Mouse (Mus musculus) embryonic facial prominence, embryonic 13.5 days (tissue): Measurements from ENCODE around the gene Rtn4rl2. TPM values are rescaled to one million over a fixed set of nuclear protein-coding genes. Genes with fewer than 3 reads are reported as not detected.
A peak's percentile ranks its signal among the peaks of the same experiment; 100 is the strongest.

Source experiments
- ATAC-seq: fragments of 200-750 bp; cut with Nextera tagmentation; 2 replicates; pipeline ENCODE4 v1.8.0; 2017; ENCODE audit warnings: low read depth; ENCODE audit not compliant: insufficient number of reproducible peaks, insufficient read depth, low FRiP score, low TSS enrichment
- H3K27ac ChIP-seq: fragments of 300-500 bp; sonication (generic); 2 replicates; pipeline ENCODE4 v1.5.1; 2015; ENCODE audit warnings: moderate library complexity, mild to moderate bottlenecking, inconsistent platforms
- H3K27me3 ChIP-seq: fragments of 300-500 bp; sonication (generic); 2 replicates; pipeline ENCODE4 v1.6.1; 2015; ENCODE audit warnings: mild to moderate bottlenecking, inconsistent platforms
- H3K36me3 ChIP-seq: fragments of 300-500 bp; sonication (generic); 2 replicates; pipeline ENCODE4 v1.6.1; 2015; ENCODE audit warnings: mild to moderate bottlenecking, inconsistent platforms
- H3K4me1 ChIP-seq: fragments of 300-500 bp; sonication (generic); 2 replicates; pipeline ENCODE4 v1.6.1; 2015; ENCODE audit warnings: inconsistent platforms
- H3K4me2 ChIP-seq: fragments of 300-500 bp; sonication (generic); 2 replicates; pipeline ENCODE4 v1.6.1; 2015; ENCODE audit warnings: moderate library complexity, mild to moderate bottlenecking, inconsistent platforms
- H3K4me3 ChIP-seq: fragments of 300-500 bp; sonication (generic); 2 replicates; pipeline ENCODE4 v1.5.1; 2015; ENCODE audit warnings: mild to moderate bottlenecking, inconsistent platforms
- H3K9ac ChIP-seq: fragments of 300-500 bp; sonication (generic); 2 replicates; pipeline ENCODE4 v1.6.1; 2015; ENCODE audit warnings: mild to moderate bottlenecking, inconsistent platforms
- H3K9me3 ChIP-seq: fragments of 300-500 bp; sonication (generic); 2 replicates; pipeline ENCODE4 v1.6.1; 2016; ENCODE audit warnings: inconsistent platforms
- WGBS: fragments of 180-500 bp; shearing (Covaris S2); methylation state at CpG from one replicate; pipeline ENCODE4 v1.1.7; 2015; ENCODE audit warnings: mixed read lengths; 5-methylcytosine and 5-hydroxymethylcytosine counted together
- polyA plus RNA-seq: library from polyadenylated mRNA; unstranded; fragments of >200 nt; fragmentation: Nextera tagmentation; extraction: Ambion mirVana; gene quantifications from 2 replicates; pipeline ENCODE4 v1.2.1, GENCODE M21; 2015

The Rtn4rl2 gene
- polyA plus RNA-seq, 1 experiment from 2014 or later: 1.3 TPM

- under 1% methylated on average over 9 of the region's 11 CpGs for WGBS
- H3K27me3 ChIP-seq: peaks cover 86% of the 10 kb centered on the region
- no peak for ATAC-seq
- H3K4me3 ChIP-seq: peak overlapping the region; percentile 21
- H3K4me2 ChIP-seq: peak overlapping the region; percentile 52
- no peaks in the 10 kb centered on the region for H3K9me3 ChIP-seq
- H3K9ac ChIP-seq: no peak overlapping the region
- H3K36me3 ChIP-seq: no peaks in the 10 kb centered on the region
- H3K4me1 ChIP-seq: peaks cover 42% of the 10 kb centered on the region
- no peak overlapping the region for H3K27ac ChIP-seq
These were observed 3.0 kb downstream of the Rtn4rl2 start for GRCm38 (mm10) chr2:84883530-84883929.

DNA sequence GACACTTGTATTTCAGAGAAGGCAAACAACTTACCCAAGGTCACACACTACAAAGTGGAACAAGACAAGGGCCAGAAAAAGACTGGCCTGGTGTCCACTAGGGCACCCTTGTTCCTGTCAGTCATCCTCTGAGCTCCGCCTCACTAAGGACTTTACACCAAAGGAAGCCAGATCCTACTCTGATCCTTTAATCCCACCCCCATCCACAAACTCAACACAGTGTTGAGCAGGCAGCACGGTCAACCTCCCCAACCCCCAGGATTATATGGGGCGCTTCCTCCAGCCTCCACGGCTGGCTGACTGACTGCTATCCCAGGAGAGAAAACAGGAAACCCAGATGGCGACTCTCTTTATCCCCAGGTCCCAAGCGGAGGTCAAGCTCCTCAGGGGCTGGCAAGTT lies 3.4 kb downstream of the Rtn4rl2 start:
- Histone ChIP-seq H3K4me2 (peak overlapping the region; percentile 52), H3K4me3 (peak overlapping the region; percentile 21; the same call in 1 of the 2 replicates), H3K9me3 (no peaks in the 10 kb centered on the region), H3K27ac (no peak overlapping the region), H3K9ac (peak overlapping the region; percentile 49; the same call in 1 of the 2 replicates), H3K4me1 (peaks cover 40% of the 10 kb centered on the region), H3K36me3 (no peaks in the 10 kb centered on the region), H3K27me3 (peaks cover 82% of the 10 kb centered on the region)
- ATAC-seq: no peak
- WGBS: 5% methylated on average over 6 of the region's 6 CpGs

GRCm38 (mm10) chr2:84882606-84883005 lies 3.9 kb downstream of the Rtn4rl2 start:
- ATAC-seq: no peak
- peaks cover 77% of the 10 kb centered on the region for H3K27me3 ChIP-seq
- H3K4me2 ChIP-seq: peak overlapping the region; percentile 52
- H3K36me3 ChIP-seq: no peaks in the 10 kb centered on the region
- WGBS: 6% methylated on average over 23 of the region's 23 CpGs
- no peak overlapping the region for H3K27ac ChIP-seq
- 0 out of 2 replicates have a peak overlapping the region, but pooled peaks have one; percentile 10 for H3K4me3 ChIP-seq
- H3K9me3 ChIP-seq: no peaks in the 10 kb centered on the region
- peak overlapping the region; percentile 49; the same call in 1 of the 2 replicates for H3K9ac ChIP-seq
- H3K4me1 ChIP-seq: peaks cover 35% of the 10 kb centered on the region

DNA sequence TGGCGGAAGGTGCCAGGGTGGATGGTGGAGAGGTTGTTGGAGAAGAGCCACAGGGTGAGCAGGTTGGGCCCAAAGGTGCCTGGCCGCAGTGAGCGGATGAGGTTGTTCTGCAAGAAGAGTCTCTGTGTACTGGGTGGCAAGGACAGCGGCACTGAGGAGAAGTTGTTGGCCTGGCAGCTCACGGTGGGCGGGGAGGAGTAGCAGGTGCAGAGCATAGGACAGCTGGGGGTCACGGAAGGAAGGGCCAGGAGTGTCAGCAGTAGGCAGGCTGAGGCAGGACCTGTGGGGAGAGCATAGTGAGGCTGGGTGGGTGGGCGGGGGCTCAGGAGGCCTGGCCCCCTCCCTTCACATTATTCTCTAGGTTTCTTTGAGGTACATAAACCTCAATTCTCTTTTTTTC lies 5.9 kb downstream of the Rtn4rl2 start:
- peaks cover 66% of the 10 kb centered on the region for H3K27me3 ChIP-seq

DNA sequence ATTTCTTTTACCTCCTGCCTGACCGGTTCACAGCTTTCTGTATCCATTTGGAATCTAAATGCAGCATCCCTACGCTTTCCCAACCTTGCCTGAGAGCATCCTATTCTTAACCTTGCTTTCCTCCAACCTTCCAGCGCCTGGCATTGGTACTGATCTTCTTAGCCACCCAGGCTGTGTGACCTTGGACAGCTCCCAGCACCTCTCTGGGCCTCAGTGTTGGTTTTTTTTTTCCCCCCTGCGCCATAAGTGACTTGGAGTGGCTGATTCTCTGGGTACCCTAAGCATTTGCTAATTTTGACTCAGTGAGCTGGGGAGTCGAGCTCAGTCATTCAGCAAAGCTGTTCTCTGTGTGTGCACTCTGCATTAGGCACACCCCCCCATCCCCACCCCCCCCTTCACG lies 10.7 kb downstream of the Rtn4rl2 start:
- ATAC-seq: no peak
- Histone ChIP-seq H3K27me3 (peaks cover 66% of the 10 kb centered on the region), H3K27ac (no peak overlapping the region), H3K4me3 (no peak overlapping the region), H3K9ac (no peak overlapping the region), H3K4me2 (no peak overlapping the region), H3K4me1 (peaks cover 12% of the 10 kb centered on the region), H3K9me3 (no peaks in the 10 kb centered on the region), H3K36me3 (no peaks in the 10 kb centered on the region)
- 56% methylated on average over 6 of the region's 6 CpGs for WGBS

More for the DNA sequence above, 5.9 kb downstream of the Rtn4rl2 start:
- ATAC-seq: no peak
- no peak overlapping the region for H3K27ac ChIP-seq
- H3K4me1 ChIP-seq: peaks cover 21% of the 10 kb centered on the region
- no peak overlapping the region for H3K9ac ChIP-seq
- no peaks in the 10 kb centered on the region for H3K9me3 ChIP-seq
- H3K4me3 ChIP-seq: no peak overlapping the region
- WGBS: 85% methylated on average over 8 of the region's 8 CpGs
- H3K36me3 ChIP-seq: no peaks in the 10 kb centered on the region
- H3K4me2 ChIP-seq: no peak overlapping the region

DNA sequence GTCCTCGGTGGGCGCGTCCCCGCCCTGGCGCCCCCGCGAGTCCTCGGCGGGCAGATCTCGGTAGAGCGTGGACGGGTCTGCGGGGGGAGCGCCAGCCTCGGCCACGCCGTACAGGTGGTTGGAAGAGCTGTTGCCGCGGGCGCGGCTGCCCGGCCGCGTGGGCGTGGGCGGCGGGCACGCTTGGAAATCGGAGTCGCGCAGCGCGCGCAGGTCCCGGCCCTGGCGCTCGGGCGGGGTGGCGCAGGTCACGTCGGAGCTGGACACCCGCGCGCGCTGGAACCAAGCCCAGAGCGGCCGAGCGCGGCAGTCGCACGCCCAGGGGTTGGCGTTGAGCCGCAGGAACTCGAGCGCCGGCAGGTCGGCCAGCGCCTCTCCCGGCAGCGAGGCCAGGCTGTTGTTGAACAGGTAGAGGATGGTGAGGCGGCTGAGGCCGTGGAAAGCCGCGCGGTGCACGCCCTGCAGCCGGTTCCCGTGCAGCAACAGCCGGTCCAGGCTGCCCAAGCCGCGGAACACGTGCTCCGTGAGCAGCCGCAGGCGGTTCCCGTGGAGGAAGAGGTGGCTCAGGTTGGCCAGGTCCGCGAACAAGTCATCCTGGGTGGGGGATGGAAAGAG lies 14.3 kb downstream of the Rtn4rl2 start:
- Histone ChIP-seq H3K27me3 (peaks cover 93% of the 10 kb centered on the region), H3K4me2 (peak overlapping the region; percentile 97), H3K4me1 (peaks cover 12% of the 10 kb centered on the region), H3K27ac (no peak overlapping the region), H3K9me3 (no peaks in the 10 kb centered on the region), H3K9ac (peak overlapping the region; percentile 66), H3K36me3 (no peaks in the 10 kb centered on the region), H3K4me3 (peak overlapping the region; percentile 56)
- 0 out of 2 replicates have a peak, but pooled peaks have one; percentile 22 for ATAC-seq
- WGBS: 1% methylated on average over 78 of the region's 78 CpGs

- no peak overlapping the region for H3K9ac ChIP-seq
- peaks cover 22% of the 10 kb centered on the region for H3K4me1 ChIP-seq
- H3K9me3 ChIP-seq: no peaks in the 10 kb centered on the region
- H3K36me3 ChIP-seq: no peaks in the 10 kb centered on the region
- peaks cover 100% of the 10 kb centered on the region for H3K27me3 ChIP-seq
- 71% methylated on average over 4 of the region's 4 CpGs for WGBS
- no peak overlapping the region for H3K4me3 ChIP-seq
- H3K27ac ChIP-seq: no peak overlapping the region
- ATAC-seq: no peak
- H3K4me2 ChIP-seq: no peak overlapping the region
These were observed 15.8 kb downstream of the Rtn4rl2 start for GRCm38 (mm10) chr2:84870623-84871160.

GRCm38 (mm10) chr2:84868977-84869376 lies 17.5 kb downstream of the Rtn4rl2 start:
- H3K27me3 ChIP-seq: peaks cover 93% of the 10 kb centered on the region
- H3K4me2 ChIP-seq: no peak overlapping the region
- no peaks in the 10 kb centered on the region for H3K36me3 ChIP-seq
- no peaks in the 10 kb centered on the region for H3K9me3 ChIP-seq
- no peak overlapping the region for H3K4me3 ChIP-seq
- peaks cover 24% of the 10 kb centered on the region for H3K4me1 ChIP-seq
- WGBS: 65% methylated on average over 2 of the region's 2 CpGs
- no peak overlapping the region for H3K27ac ChIP-seq
- no peak for ATAC-seq
- no peak overlapping the region for H3K9ac ChIP-seq

DNA sequence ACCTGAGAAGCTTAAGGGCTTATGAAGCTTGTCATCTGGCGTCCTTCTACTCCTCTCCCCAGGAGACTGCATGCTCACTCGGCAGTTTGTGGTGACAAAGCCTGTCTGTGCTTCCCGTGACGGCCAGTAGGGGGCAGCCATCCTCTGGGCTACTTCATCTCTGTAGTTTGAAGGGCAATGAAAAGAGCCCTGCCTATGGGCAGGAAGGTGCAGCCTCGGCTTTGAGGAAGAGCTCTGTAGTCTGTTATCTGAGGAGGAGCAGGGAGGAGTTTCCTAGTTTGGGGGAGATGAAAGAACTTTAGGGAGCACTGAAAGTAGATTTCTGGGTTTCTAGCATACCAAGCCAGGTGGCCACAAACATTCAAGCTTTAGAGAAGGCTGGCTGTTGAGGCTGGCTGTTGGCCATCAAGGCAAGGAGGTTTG lies 18.0 kb downstream of the Rtn4rl2 start:
- Histone ChIP-seq H3K27ac (no peak overlapping the region), H3K27me3 (peaks cover 89% of the 10 kb centered on the region), H3K9ac (no peak overlapping the region), H3K4me1 (peaks cover 24% of the 10 kb centered on the region), H3K36me3 (peaks cover under 1% of the 10 kb centered on the region; the same call in 1 of the 2 replicates), H3K4me3 (no peak overlapping the region), H3K9me3 (no peaks in the 10 kb centered on the region), H3K4me2 (no peak overlapping the region)
- ATAC-seq: no peak
- 7% methylated on average over 5 of the region's 5 CpGs for WGBS

- Histone ChIP-seq H3K4me1 (peaks cover 12% of the 10 kb centered on the region), H3K9me3 (no peaks in the 10 kb centered on the region), H3K9ac (peak overlapping the region; percentile 64), H3K27me3 (peaks cover 63% of the 10 kb centered on the region), H3K36me3 (peaks cover 25% of the 10 kb centered on the region), H3K27ac (no peak overlapping the region), H3K4me2 (peak overlapping the region; percentile 76), H3K4me3 (peak overlapping the region; percentile 41)
- 2% methylated on average over 47 of the region's 47 CpGs for WGBS
- ATAC-seq: no peak; the same call in 1 of the 2 replicates
These were observed 20.6 kb downstream of the Rtn4rl2 start for GRCm38 (mm10) chr2:84865616-84866571.

DNA sequence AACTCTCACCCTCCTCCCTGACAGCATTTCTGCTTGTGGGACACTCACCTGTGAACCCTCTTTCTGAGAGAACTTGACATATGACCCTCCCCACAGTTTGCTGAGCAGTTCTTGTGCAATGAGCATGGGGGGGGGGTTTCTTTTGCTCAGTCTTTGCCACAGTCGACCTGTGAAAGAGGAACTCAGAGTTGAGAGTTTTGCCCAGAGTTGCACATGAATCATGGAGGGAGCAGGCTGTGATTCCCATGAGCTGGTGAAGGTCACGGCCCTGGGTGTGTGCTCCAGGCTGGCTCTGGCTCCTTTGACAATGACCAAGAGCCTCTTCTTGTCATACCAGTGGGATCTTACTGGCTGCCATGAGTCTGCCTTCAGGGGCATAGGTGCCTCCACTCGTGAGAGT lies 24.3 kb downstream of the Rtn4rl2 start:
- Histone ChIP-seq H3K9ac (no peak overlapping the region), H3K4me2 (no peak overlapping the region), H3K27ac (no peak overlapping the region), H3K36me3 (peaks cover 55% of the 10 kb centered on the region), H3K9me3 (no peaks in the 10 kb centered on the region), H3K4me1 (peaks cover 12% of the 10 kb centered on the region), H3K27me3 (peaks cover 26% of the 10 kb centered on the region), H3K4me3 (no peak overlapping the region)
- WGBS: 83% methylated on average over 3 of the region's 3 CpGs
- ATAC-seq: no peak
